Mouse (Mus musculus) right cerebral cortex, postnatal 10 days (tissue): ENCODE data around the gene Padi3.

ENCODE experiments used
- DNase-seq, 2 experiments: peaks; one replicate each; pipeline ENCODE4 v3.0.0; 2021; ENCODE audit warnings: low spot score in 2 of 2

The Padi3 gene

GRCm38 (mm10) chr4:140815996-140816917 lies 5.8 kb upstream of the Padi3 start:
- DNase-seq: no peak

DNA sequence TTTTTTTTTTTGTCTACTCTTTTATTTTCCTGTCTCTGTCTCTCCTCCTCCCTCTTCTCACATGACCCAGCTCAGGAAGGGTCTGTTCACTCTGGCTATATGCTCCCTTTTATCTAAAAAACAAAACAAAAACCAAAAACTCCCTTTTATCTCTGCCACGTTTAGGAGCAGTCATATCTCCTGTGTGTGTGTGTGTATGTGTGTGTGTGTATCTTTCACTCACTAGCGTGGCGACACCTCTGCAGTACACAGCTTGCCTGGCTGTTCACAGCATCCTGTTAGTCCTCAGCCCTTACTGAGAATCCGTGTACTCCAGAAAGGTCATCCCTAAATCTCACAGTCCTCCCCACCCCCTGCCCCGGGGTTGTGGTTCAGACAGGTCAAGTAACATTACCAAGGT lies 5.0 kb upstream of the Padi3 start:
- DNase-seq: no peak

DNA sequence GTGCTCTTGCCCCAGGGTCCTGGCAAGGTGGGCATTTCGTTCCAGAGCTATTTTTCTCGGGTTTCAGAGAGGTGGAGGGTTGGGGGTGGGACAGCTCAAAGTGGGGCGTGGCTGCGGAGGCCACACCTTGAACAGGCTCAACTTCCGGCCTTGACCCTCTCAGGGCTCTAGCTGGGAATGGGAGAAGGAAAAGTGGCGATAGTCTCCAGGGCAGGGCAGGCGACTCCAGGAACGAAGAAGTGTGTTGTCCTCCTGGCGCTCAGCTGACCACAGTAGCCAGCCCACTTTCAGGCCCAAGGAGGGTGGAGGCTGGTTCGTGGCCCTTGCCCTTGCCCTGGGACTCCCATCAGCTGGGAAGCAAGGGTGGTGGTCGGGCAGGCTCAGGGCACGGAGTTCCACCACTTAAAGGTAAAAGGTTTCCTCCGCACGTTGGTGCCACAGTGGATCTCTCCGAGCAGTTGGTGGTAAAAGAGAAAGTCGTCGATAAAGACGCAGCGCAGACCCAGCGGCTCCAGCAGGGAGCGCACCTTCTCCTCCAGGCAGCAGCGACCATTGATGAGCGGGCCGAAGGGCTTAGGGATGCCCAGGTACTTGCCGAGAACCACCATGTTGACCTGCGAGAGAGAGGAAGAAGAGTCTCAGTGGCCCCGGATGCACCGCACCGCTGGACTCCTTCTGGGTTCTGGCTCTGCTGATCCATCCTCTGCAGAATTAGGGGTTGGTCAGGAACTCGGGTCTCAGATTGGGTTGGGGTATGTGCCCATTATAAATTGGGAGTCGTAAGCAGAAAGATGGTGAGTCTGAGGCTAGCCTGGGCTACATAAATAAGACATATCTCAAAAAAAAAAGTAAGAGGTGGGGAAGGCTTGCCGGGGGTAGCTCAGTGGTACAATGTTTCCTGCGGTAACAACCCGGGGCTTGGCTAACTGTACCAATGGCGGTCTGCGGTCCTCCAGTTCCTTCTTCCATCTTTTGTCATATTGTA lies 4.1 kb upstream of the Padi3 start:
- peak in 1 of 2 experiments; percentile 30 for DNase-seq

DNA sequence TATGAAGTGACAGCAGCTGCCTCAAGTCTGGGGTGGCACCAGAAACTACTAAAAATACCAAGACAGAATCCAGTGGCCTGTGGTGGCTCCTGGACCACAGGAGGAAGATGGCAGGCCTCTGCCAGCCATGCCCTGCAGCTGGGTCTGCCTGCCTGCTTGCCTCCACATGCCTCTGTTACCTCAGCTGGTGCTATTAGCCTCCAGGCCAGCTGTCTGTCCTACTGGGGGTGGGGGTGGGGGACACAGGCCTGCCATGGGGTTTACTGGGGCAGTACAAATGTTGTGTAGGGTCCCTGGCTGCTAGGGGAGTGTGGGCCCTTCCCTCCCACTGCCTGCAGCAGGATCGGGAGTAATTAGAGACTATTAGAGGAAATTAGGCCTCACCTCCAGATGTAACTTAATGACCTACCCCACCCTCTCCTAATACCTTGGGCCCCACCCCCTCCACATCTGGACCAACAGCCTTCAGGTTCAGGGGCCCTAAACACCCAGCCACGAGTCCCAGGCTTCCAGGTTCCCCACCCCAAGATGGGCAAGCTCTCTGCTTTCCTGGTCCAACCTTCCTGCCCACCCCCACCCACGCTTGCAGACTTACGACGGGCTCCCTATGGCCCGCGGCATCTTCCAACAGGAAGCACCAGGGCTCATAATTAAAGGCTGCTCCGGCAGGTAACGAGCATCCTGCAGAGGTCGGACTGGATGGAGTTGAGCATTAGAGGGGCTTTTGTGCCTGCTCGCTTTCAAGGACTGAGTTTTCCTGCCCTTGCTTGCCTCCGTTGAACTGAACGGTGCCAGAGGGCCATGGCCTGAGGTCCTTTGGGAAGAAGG lies 3.1 kb upstream of the Padi3 start:
- DNase-seq: no peak

DNA sequence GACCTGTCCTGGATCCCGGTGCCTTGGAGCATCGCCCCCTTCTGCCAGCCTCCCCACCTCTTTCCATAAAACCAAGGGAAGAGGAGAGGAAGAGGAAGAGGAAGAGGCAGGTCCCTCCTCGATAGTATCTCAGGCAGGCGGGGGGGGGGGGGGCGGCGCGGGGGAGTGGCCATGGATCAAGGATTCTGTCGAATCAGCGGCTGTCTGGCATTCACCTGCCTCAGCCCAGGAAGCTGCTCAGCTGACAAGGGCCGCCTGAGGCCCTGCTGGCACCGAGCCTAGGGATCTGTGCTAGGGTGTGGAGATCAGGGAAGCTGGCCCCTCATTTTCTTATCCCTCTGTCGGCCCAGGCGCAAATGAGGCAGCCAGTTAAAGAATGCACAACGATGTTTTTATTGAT lies 2.2 kb upstream of the Padi3 start:
- DNase-seq: no peak

DNA sequence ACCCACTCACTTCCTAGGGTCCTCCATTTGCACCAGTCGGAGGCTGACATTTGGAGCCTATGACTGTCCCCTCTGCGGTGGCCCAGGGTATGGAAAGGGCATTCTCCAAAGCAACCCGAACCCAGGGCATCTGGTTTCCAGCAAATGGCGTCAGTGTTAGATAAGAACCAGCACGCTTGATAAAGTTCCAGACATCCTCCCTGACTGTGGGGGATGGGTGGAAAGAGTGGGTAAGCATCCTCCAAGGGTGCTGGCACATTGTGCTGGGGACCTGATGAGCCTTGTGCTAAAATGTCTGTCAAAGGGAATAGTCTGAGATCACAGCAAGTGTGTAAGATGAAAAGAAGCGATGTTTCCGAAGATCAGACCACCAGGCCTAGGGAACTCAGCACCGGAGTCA lies 1.7 kb upstream of the Padi3 start:
- no peak for DNase-seq

DNA sequence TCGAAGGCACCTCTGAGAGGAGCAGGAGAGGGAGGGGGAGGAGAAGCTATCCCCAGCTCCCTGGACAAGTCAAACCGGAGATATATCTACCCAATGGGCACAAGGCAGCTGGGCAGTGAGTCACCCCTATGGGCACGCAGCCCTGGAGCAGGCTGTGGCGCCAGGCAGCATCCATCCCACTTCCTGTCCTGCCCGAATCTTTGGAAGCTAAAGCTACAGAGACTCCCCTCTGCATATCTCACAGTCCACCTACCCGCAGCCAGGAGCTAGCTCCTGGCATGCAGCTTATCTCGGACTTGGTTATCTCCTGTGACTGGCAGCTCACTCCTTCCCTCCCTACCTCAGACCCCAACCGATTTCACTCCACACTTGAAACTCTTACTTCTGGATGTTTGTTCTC lies 1.3 kb downstream of the Padi3 start:
- DNase-seq: no peak

GRCm38 (mm10) chr4:140804601-140805000 lies 5.8 kb downstream of the Padi3 start:
- no peak for DNase-seq

DNA sequence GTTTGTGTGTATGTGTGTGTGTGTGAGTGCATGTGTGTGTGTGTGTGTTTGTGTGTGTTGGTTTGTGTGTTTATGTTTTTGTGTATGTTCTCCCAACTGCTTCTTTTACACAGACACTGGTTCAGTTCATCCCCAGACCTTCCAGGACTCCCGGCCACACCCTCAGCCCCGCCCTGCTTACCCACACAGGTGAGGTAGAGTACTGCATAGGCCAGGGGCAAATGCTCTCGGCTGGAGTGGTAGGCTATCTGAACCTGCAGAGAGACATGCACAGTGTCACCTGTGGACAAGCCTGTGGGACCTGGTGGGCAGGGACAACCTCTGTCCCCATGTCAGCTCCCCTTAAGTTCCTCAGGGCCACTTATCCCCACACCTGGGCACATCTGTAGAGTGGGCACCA lies 9.1 kb downstream of the Padi3 start:
- DNase-seq: no peak

- DNase-seq: no peak
Observed at GRCm38 (mm10) chr4:140796786-140797185, 13.7 kb downstream of the Padi3 start.

- DNase-seq: no peak
Observed at GRCm38 (mm10) chr4:140794678-140795077, 15.8 kb downstream of the Padi3 start.

DNA sequence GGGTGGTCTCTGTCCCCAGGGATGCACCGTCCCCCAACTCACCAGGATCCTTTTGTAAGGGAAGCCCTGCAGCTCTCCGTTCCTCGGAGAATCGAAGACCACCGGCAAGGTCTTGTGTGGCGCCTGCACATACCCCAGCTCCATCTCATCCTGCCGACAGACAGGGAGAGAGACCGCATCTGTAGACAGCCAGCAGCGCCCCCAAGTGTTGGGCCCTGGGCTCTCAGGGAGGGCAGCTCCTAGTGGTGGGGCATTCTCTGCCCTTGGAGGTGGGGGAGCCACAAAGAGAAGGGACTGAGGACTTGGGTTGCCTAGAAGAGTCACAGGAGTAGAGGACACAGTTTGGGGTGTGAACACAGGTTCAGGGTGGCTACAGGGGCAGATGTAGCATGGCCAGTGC lies 16.7 kb downstream of the Padi3 start:
- DNase-seq: no peak

DNA sequence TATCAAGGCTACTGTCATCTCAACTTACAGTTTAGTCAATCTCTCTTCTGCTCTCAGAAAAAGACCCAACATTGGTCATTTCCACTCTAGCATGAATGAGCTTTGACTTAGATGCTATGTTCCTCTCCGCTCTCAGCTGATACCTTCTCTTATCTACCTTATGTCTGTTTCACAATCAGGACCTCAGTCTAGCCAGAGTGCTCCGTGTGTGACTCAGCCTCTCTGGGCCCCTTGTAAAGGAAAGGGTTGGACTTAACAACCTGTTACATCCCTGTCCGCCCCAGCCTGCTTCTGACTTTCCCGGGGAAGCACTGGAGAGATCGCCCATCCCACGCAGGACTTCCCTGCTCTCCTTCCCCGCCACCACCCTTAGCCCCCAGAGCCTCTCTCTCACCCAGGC lies 17.9 kb downstream of the Padi3 start:
- no peak for DNase-seq

DNA sequence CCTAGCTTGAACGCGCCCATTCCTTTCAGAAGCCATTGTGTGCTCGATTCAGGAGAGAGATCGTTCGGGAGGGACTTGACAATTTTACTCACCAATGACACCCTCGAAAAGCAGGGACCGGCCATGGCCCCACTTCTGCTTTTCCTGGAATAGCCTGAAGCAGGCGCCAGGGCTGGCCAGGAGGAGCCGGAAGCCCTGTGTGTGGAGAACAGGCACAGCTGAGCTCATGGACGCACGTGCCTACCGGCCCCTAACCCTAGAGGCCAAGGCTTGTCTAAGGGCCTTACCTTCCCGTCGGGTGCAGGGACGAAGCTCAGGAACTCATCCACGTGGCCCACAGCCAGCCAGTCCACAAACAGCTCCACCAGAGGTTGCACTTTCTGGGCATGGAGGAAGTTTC lies 19.4 kb downstream of the Padi3 start:
- no peak for DNase-seq

GRCm38 (mm10) chr4:140789983-140790382 lies 20.5 kb downstream of the Padi3 start:
- DNase-seq: no peak

GRCm38 (mm10) chr4:140788983-140789382 lies 21.5 kb downstream of the Padi3 start:
- peak; percentile 40 to 46 for DNase-seq

GRCm38 (mm10) chr4:140788264-140788663 lies 22.2 kb downstream of the Padi3 start:
- DNase-seq: no peak

- DNase-seq: no peak
Observed at GRCm38 (mm10) chr4:140787414-140787813, 23.0 kb downstream of the Padi3 start.

GRCm38 (mm10) chr4:140785217-140785616 lies 25.2 kb downstream of the Padi3 start:
- no peak for DNase-seq

- no peak for DNase-seq
Observed at GRCm38 (mm10) chr4:140784292-140784945, 26.0 kb downstream of the Padi3 start.

- no peak for DNase-seq
Observed at GRCm38 (mm10) chr4:140782821-140783220, 27.6 kb downstream of the Padi3 start.
